Mouse (Mus musculus) gastrocnemius, adult 18-20 months (tissue): ENCODE measurements around the gene Ddx3y. TPM values are rescaled to one million over a fixed set of nuclear protein-coding genes. Genes with fewer than 3 reads are reported as not detected.
A peak's percentile ranks its signal among the peaks of the same experiment; 100 is the strongest.

Source experiments
- DNase-seq: peaks from one replicate; pipeline ENCODE4 v3.0.0; 2021; ENCODE audit warnings: low spot score
- long read RNA-seq, 2 experiments: library from polyadenylated mRNA; stranded (forward); transcript quantifications; one replicate each; pipeline ENCODE4 v2.0.0; 2021
- total RNA-seq, 2 experiments: library from RNA; stranded (reverse); gene quantifications; 2 replicates each; pipeline ENCODE4 v1.2.3; 2021

Gene Ddx3y
- total RNA-seq, result 10 to 100 TPM in 1 of 2 experiments, not detected in 1; 68.0 TPM
- long read RNA-seq, experiment 1, full-length matches to known transcripts, result 49 of 97 reads
- long read RNA-seq, experiment 1, partial matches to known transcripts, result 3 of 97 reads
- long read RNA-seq, experiment 1, other reads (novel, unspliced or antisense), result 45 of 97 reads
- long read RNA-seq, experiment 2, result 0 reads

- DNase-seq, result peak; percentile 80
These were observed at the start of gene Ddx3y for GRCm38 (mm10) chrY:1286171-1286795. TSS of gene Ddx3y (minus strand) at chrY:1286629.

DNA sequence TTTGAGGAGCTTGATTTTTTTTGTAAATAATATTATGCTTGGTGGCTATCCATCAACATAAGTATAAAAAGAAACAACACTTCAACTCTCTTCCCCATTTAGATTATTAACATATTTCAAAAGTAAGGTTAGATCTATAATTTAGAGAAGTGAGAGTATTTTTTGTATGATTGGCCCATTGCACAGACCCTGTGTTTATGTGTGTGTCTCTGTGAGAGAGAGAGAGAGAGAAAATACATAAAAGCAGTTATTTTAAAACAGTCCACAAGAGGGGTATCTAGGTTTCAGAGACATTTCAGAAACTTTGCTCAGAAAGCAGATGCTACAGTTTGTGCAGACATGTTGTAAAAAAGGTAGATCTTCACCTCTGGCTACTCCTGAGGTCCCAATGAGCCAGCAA is 7.3 kb upstream of the Ddx3y start:
- no peak for DNase-seq

DNA sequence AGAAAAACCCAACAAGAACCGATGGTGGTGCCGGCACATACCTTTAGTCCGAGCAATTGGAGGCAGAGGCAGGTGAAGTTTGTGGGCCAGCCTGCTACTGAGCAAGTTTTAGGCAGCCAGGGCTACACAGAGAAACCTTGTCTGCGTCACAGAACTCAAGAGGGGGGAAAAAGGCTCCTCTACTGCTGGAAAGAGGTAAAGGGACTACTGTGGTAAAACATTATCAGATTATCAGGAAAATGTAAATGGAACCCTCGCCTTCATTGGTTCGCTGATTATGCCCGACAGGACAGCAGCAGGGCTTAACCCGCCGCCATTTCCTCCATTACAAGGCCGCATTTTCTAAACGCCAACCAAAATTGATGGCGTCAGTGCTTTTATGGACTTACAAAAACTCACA is 694 bp downstream of the Ddx3y start:
- peak; percentile 3 for DNase-seq

DNA sequence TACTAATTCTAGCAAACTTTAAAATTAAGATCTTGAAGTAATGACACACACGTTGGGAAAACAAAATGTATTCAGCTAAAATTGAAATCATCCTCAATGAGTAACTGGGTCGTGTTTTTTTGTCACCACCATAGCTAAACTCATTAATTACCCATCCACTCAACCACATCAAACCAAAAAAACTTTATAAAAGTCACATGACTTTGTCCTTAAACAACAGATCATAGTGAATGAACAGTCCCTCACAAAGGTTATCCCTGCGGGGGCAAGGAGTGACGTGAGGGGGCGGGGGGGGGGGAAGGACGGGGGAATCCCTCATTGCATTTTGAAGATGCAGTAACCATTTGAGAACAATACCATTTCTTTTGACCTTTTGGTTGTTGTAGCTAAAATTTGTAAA is 40.3 kb downstream of the Ddx3y start:
- no peak for DNase-seq

GRCm38 (mm10) chrY:1245426-1245863 is 41.0 kb downstream of the Ddx3y start, which contains the start of gene Uty:
TSS of gene Uty (minus strand) at chrY:1245759.
- peak; percentile 78 for DNase-seq

DNA sequence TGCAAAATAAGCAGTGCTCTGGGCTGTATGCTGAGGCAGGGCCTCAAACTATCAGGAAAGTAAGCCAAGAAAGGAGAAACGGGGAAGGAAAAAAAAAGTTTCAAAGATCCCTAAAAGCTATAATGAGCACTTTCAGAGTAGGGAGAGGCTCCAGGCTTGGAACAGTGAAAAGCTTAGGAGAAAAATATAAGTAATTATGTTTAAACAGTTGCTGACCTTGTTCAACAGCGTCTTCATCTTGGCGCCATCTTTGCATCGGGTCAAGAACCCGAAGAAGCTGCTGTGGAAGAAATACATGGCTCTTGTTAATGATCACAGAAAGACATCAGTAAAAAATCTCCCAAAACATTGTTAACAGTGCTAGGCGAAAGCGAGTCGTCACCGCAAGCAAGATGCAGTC is 41.5 kb downstream of the Ddx3y start:
- DNase-seq, result peak; percentile 0

DNA sequence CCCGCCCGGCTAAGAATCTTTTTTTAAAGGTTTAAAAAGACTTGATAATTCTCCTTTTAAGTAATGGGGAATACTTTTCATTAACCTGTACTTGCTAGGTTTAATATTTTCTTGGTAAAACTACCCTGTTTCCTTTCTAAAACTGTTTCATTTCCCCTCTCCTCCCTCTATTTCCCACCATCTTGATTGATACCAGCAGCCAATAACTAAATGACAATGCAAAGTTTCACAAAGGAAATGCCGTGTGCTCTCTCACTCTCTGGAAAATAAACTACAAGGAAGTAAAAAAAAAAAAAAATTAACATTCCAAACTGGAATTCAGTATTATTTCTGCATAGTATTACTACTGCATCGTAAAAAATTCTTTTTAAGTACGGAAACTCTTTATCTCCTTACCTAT is 42.0 kb downstream of the Ddx3y start:
- no peak for DNase-seq

GRCm38 (mm10) chrY:1220001-1220400 is 66.4 kb downstream of the Ddx3y start:
- DNase-seq, result no peak

Other genes with a start within 250 kb of the Ddx3y start
- 10 to 100 TPM in 1 of 2 experiments, not detected in 1; 13.2 TPM for gene Uty, start 40.9 kb downstream of the Ddx3y start, total RNA-seq
- not detected for gene Usp9y, start 173.2 kb upstream of the Ddx3y start, total RNA-seq